Mouse (Mus musculus): ENCODE data around the gene Olfr447. TPM values are rescaled to one million over a fixed set of nuclear protein-coding genes. Genes with fewer than 3 reads are reported as not detected.

Gene Olfr447
- polyA plus RNA-seq (2012; rRNA removed), result not detected in 2 replicates

DNA sequence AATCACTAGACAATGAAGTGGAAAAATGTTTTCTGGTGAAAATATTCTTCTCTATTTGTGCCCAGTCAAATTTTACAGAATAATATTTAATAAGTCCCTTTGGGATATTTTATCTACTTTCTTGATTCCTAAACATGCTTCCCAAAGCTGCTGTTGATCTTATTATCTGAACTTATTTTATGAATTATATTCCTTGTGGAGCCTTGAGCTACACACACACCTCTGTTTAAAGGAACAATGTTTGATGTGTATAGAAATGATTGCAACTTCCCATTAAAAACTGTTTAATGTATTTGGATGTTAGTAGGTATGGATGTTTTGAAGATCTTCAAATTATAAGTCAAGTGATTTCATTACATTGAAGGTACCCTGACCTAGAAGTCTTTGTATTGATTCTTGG is at the start of gene Olfr447:
TSS of gene Olfr447 (plus strand) at position 301 of the 400 bp plus-strand sequence.

GRCm38 (mm10) chr6:42890141-42890540 is 18.5 kb upstream of the Olfr447 start, which contains the start of gene Olfr448:
Gene Olfr448, plus strand, starts transcription at chr6:42890441.

GRCm38 (mm10) chr6:42921077-42921476 is 12.4 kb downstream of the Olfr447 start, which contains the start of gene Olfr446:
Gene Olfr446, plus strand, starts transcription at chr6:42921377.

DNA sequence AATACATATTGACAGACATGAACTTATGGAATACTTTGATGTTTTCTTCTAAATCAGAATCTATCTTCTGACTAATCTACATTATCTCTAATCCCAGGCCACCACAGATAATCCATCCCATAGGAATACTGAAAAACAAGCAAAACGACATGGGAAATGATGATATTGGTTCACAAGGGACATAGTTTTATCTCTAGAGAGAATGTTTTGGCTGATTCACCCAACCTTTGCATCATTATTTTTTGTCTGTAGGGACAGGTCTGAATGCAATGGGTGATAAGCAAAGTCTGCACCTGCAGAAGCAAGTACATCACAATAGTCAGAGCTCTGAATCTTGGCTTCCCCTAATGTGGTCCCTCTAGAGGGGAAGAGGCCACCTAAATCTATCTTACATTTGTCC is 40.1 kb downstream of the Olfr447 start, which contains the start of gene Olfr444:
TSS of gene Olfr444 (plus strand) at position 301 of the 400 bp plus-strand sequence.

Other genes starting within 250 kb of the Olfr447 start
- gene Tcaf1, start 198.8 kb upstream of the Olfr447 start, polyA plus RNA-seq (2012; rRNA removed), result 85.2 and 88.9 TPM in 2 replicates
- not detected in 2 replicates for gene Olfr453, start 169.5 kb upstream of the Olfr447 start, polyA plus RNA-seq (2012; rRNA removed)
- gene Olfr38, start 152.5 kb upstream of the Olfr447 start, polyA plus RNA-seq (2012; rRNA removed), result not detected in 2 replicates
- gene Olfr452, start 123.8 kb upstream of the Olfr447 start, polyA plus RNA-seq (2012; rRNA removed), result not detected in 2 replicates
- gene Olfr450, start 96.9 kb upstream of the Olfr447 start, polyA plus RNA-seq (2012; rRNA removed), result not detected in 2 replicates
- gene Olfr449, start 74.5 kb upstream of the Olfr447 start, polyA plus RNA-seq (2012; rRNA removed), result not detected in 2 replicates
- not detected in 2 replicates for gene Olfr448, start 18.4 kb upstream of the Olfr447 start, polyA plus RNA-seq (2012; rRNA removed)
- gene Olfr446, start 12.5 kb downstream of the Olfr447 start, polyA plus RNA-seq (2012; rRNA removed), result not detected in 2 replicates
- gene Olfr444, start 40.2 kb downstream of the Olfr447 start, polyA plus RNA-seq (2012; rRNA removed), result not detected in 2 replicates
- gene Olfr441, start 197.5 kb downstream of the Olfr447 start, polyA plus RNA-seq (2012; rRNA removed), result not detected in 2 replicates
- gene Olfr237-ps1, start 237.7 kb downstream of the Olfr447 start, polyA plus RNA-seq (2012; rRNA removed), result not detected in 2 replicates